Mouse (Mus musculus) adrenal gland (tissue): ENCODE data around the gene Angptl1.

ENCODE experiments used
- intact Hi-C: fragments of 180-260 bp; cut with DNase I; formaldehyde crosslinking; loops from one replicate; pipeline ENCODE4 v1.15.1; 2025
- long read RNA-seq, 2 experiments: library from polyadenylated mRNA; unstranded; transcript quantifications; one replicate each; pipeline ENCODE4 v2.0.0; 2020; ENCODE audit warnings: borderline replicate concordance in 1 of 2; ENCODE audit not compliant: insufficient replicate concordance in 1 of 2

Angptl1 gene
- long read RNA-seq, experiment 1, partial matches to known transcripts: 0 of 3 reads
- long read RNA-seq, experiment 1, other reads (novel, unspliced or antisense): 0 of 3 reads
- long read RNA-seq, experiment 2, partial matches to known transcripts: 0 of 4 reads
- long read RNA-seq, experiment 2, other reads (novel, unspliced or antisense): 0 of 4 reads

DNA sequence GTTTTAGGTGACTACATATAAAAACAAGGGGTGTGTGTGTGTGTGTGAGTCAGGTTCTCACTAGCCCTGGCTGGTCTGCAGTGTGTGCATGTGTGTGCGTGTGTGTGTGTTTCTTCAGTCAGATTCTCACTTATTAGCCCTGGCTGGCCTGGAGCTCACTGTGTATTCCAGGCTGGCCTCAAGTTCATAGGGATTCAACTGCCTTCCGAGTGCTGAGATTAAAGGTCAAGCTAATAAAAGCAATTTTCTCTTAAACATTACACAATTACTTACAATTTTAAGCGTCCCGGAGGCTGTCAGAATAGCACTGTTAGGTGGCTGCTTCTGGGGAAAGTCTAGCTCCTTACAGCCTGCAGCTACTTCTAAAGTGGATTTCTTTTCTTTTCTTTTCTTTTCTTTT is at the start of gene Angptl1:
TSS of gene Angptl1 (plus strand) at position 386 of the 400 bp plus-strand sequence.
- intact Hi-C loops: no loop called here

DNA sequence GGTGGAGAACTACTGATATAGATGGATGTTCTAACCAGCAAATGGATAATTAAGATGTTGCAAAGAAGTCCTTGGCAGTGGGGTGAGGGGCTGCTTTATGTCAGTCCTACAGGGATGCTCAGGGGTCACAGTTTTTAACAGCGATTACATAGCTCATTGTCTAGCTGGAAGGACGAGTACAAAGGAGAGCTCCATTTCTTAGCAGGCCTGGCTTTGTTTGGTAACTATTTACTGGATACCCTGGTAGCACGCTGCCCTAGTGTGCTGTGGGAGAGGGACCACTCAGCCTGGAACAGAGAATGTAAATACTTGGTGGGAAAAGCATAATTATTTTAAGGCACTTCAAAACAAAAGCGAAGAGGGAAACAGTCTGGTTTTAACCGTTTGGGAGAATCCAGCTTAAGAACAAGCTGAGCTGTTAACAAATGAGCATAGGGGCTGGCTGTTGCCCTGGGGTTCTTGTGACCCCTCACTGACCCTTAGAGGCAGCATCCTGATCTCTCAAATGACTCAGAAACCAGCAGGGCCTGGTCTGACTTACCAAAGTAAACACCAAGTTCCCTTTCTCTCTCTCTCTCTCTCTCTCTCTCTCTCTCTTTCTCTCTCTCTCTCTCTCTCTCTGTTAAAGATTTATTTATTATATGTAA is 48.4 kb upstream of the Angptl1 start:
- intact Hi-C loops: no loop called here

- intact Hi-C loops: no loop called here
Measured at GRCm38 (mm10) chr1:156796251-156796650, 42.1 kb upstream of the Angptl1 start.

GRCm38 (mm10) chr1:156801276-156801675 is 37.1 kb upstream of the Angptl1 start:
- intact Hi-C loops: no loop called here

- intact Hi-C loops: no loop called here
Measured at GRCm38 (mm10) chr1:156808332-156808731, 30.0 kb upstream of the Angptl1 start.

- intact Hi-C loops: no loop called here
Measured at GRCm38 (mm10) chr1:156811928-156812327, 26.4 kb upstream of the Angptl1 start.

DNA sequence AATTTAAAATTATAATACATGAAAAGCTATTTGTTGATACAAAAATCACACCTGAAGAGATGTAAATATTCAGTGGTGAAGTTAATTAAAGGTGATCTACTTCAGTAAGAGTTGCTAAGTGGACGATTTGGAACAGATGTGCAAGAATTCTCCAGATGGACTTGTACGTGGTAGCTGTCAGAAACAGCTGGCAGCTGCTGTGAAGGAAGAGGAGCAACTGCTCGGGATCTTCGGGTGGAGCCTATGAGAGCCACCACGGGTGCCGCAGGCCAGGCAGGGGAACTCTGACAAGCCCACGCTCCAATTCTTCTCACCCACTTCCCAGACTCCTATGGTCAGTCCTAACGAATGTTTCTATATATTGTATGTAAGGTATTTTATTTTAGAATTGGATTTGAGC is 25.6 kb upstream of the Angptl1 start:
- intact Hi-C loops: no loop called here

- intact Hi-C loops: no loop called here
Measured at GRCm38 (mm10) chr1:156813485-156813884, 24.9 kb upstream of the Angptl1 start.

- intact Hi-C loops: no loop called here
Measured at GRCm38 (mm10) chr1:156819236-156819635, 19.1 kb upstream of the Angptl1 start.

- intact Hi-C loops: no loop called here
Measured at GRCm38 (mm10) chr1:156838695-156839094, 333 bp downstream of the Angptl1 start.

DNA sequence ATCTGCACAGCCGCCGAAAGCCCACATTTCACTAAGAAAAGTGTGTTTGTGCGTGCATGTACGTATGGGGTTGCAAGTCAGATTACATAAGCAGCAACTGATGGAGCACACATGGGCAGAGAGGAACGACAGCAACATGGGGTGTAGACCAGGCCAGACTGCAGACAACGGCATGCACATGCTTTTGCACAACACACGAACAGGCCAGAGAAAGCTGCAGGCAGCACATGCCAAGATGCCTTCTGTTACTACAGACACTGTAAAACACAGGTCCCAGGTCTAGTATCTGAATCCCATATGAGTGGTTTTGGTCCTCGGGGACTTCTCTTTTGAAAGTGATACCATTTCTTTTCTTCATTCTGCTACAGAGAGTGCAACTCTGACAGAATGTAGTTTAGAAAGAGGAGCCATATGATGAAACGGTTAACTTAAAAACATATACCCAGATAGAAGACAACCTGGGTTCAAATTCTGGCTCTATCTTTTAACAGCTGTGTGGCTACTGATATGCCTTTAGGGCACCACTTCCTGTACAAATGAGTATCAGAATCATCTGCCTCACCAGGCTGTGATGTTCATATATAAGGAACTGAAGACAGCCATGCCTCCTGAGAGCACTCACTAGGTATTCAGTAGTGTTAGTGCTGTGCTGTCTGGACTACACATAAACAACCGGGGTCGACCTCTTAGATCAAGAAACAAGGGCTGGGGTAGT is 3.4 kb downstream of the Angptl1 start:
- intact Hi-C loops: no loop called here

DNA sequence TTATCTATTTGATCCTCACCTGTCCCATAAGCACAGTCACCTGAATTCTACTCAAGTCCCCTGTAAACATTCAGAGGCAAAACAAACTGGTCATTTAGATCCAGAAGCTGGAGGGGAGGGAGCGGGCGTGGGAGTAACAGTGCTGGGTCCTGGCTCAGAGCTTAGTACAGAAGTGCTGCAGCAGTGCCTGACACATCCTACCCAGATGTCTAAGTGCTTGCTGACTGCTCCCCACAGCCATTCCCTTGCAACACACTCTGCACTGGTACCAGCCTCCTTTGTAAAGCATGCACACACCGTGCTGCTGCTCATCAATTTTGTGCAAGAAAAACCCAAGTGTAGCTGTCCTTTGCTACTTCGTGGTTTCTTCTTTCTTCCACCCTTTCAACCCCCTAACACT is 8.7 kb downstream of the Angptl1 start:
- intact Hi-C loops: no loop called here

DNA sequence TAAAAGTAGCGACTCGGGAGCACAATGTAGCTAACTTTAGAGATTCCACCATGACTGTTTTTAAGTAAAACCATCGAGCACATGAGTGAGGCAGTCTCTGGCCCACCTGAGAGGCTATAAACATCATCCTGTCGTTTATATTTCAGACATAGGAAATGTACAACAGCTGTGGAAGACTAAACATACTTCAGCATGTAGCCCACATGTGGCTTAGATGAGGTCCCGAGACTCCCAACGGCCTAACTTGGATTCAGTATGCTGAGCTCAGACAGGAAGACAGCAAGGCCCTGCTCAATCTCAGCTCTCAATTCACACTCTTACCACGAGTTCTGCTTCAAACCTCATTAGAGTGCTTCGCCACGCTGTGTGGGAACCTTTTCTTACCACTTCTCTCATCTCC is 14.0 kb downstream of the Angptl1 start:
- intact Hi-C loops: no loop called here

DNA sequence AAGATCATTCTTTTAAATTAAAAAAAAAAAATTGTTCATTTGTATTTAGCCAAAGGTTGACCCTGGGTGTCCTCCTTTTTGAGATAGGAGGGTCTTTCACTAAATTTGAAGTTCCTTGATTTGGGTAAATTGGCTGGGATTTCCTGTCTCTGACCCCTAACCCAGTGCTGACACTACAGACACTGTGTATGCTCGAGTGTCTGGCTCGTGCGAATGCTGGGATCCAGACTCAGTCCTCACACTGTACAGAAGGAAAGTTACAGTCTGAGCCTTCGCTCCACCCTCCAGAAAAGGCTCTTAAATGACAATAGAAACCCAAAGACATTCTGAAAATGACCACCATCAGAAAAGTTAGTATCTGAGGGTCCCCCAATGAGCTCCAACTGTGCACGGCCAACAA is 14.5 kb downstream of the Angptl1 start:
- intact Hi-C loops: no loop called here

DNA sequence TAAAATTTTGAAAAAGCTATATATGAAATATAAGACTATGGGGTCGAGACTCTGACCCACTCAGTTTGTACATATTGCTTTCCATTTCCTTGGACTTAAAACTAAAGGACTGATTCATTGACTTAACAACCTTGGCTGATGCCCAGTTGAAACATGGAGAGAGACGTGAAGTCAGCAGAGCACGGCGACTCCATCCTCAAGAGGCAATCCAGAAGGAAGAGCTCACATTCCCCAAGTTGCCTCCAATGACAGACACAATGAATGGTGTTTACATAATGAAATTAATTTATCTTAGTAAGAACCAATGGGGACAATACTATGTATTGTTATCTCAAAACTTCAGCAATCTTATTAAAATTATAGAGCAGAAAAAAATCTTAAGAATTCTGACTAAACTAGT is 16.2 kb downstream of the Angptl1 start:
- intact Hi-C loops: no loop called here

DNA sequence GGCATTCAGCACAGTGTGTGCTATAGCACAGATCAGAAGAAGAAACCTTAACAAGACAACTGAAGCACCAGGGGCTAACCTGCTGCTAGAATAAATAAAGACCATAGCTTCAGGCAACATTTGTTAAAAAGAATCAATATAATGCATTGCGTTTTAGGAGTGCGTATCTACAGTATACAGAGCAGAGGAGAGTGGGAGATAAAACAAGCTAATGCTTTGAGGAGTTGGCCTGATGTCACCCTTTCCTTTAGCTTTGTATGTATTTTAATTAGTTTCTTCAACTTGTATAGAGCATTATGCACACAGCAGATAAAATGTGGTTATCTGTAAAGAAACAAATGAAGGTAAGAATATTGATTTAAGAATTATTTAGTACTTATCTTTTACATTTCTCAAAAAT is 18.3 kb downstream of the Angptl1 start:
- intact Hi-C loops: no loop called here

DNA sequence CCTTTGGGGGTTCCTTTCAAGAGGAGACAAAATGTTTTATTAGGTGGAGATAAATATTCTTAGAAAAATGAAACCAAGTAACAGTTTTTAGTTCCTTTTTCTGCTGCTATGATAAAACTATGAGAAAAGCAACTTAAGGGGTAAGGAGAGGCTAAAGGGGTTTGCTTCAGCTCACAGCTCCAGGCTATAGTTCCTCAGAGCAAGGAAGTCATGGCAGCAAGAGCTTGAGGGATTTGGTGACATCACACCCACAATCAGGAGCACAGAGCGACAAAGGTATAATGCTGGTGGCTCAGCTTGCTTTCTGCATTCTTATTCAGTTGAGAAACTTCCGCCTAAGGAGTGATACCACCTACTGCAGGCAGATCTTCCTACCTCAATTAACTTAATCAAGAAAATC is 20.8 kb downstream of the Angptl1 start:
- intact Hi-C loops: no loop called here

GRCm38 (mm10) chr1:156859711-156860250 is 21.4 kb downstream of the Angptl1 start:
- intact Hi-C loops: no loop called here

GRCm38 (mm10) chr1:156860266-156860665 is 21.9 kb downstream of the Angptl1 start:
- intact Hi-C loops: no loop called here

GRCm38 (mm10) chr1:156861475-156862043 is 23.2 kb downstream of the Angptl1 start:
- intact Hi-C loops: no loop called here

DNA sequence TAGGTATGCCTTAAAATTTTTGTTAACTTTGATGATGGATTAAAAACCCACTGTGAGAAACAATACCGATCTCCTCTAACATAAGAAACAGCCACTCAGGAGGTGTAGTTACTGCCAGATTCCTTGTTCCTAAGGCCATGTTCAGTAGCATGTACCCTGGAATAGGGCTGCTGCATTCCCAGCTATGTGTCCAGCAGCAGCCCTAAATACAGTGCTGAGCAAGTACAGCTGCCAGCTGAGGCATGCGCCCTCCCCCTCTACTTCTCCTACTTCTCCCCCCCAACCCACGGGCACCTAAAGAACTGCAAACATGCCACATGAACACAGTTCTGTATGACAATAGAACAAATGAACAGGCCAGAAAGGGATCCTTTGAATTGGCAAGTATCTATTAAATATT is 25.4 kb downstream of the Angptl1 start:
- intact Hi-C loops: no loop called here

DNA sequence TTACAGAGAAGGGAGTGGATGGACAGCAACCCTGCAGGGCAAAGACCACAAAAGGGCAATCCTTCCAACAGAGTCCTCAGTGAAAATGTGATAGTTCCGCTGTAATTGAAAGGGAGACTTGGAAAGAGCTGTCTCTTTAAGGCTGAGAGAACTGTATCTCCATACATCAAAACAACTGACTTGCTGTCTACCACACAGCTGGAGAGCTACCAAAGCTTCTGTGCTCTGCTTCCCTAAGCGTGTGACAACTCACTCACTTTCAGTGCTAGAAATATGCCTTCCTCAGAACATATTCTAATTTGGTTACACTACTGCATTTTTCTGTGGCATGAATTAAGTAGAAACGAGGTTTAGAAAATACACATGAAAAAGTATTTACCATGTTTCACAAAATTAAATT is 25.9 kb downstream of the Angptl1 start:
- intact Hi-C loops: no loop called here
